Mouse (Mus musculus) testis, postnatal 14 days (tissue): ENCODE measurements around the gene Psme2.

Experiments used
- DNase-seq: peaks from one replicate; pipeline ENCODE4 v3.0.0; 2021; ENCODE audit warnings: low spot score

The Psme2 gene

DNA sequence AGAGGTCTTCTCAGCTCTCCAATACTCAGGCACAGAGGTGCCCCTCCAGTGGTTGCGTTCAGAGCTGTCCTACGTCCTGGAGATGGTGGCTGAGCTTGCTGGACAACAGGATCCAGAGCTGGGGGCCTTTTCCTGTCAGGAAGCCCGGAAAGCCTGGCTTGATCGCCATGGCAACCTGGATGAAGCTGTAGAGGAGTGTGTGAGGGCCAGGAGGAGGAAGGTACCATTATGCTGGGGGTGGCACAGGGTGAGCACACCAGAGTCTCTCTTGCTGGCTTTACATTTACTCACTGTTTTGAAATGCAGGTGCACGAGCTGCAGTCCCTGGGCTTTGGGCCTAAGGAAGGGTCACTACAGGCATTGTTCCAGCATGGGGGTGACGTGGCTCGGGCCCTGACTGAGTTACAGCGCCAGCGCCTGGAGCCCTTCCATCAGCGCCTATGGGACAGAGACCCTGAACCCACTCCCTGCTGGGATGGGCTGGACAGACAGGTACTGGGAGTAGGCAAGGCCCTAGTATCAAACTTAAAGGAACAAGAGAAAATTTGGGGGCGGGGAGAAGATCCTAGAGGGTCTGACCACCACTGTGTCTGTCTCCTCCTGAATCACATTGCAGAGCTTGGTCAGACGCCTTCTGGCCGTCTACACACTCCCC, 5.2 kb upstream of the Psme2 start:
- DNase-seq, result no peak

DNA sequence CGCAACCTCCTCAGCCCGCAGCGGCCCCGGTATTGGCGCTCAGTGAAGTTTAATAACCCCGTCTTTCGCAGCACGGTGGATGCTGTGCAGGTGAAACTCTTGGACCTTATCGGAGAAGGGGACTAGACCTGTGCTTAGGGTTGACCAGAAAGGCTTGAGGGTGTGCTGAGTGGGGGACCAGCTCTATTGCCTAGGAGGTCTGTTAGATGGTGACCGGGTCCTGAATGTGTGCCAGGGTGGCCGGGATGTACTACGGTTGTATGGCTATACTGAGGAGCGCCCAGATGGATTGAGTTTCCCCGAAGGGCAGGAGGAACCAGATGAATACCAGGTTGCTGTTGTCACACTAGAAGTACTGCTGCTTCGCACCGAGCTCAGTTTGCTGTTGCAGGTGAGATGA, 1.3 kb upstream of the Psme2 start:
- no peak for DNase-seq

DNA sequence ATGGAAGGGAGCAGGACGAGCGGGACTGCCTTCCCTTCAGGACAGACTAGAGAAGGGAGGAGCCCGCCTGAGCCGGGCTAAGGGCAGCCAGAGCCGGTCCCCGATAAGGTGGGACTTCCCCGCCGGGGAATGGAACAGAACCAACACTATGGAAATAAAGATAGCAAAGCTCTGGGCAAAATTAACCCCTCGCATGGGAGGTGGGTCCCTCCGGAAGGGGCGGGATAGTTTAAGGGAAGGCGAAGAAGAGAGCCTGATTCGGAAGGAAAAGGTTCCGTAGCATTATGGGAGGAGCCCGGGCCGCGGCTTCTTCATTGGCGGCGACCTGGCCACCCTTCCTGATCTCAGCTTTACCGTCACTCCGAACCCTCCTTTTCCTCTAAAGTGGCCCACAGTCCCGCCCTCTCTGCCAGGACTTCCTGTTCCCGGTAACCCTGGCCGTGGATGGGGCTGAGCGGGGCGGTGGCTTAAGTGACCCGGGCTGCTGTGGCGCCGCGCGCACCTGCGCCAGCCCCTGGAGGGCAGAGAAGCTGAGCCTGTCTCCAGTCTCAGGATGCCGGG, 498 bp upstream of the Psme2 start, which contains the start of gene Rnf31:
Gene Rnf31, plus strand, starts transcription at position 378 of the 561 bp plus-strand sequence.
- peak; percentile 92 for DNase-seq

DNA sequence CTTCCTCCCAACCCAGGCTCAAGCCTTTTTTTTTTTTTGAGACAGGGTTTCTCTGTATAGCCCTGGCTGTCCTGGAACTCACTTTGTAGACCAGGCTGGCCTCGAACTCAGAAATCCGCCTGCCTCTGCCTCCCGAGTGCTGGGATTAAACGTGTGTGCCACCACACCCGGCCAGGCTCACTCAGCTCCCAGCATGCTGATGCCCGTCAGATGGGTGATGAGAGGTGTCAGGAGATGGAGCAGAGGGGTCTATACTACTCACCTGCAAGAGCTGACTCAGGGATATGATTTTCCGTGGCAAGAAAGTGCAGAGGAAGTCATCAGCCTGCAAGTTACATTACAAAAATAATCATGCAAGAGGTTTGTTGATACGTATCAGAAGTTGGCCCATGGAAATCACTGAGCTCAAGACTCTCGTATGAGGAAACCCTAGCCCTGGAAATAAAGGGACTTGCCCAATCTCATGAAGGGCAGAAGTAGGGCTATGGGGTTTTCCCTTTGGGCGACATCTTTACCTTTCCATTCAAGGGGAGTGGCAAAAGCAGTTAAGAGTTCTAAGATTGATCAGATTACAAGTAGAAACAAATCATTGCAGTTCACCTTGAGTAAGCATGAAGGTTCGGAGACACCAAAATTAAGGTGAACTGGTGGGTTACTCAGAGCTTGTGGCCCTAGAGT, 1.0 kb downstream of the Psme2 start:
- DNase-seq, result no peak

DNA sequence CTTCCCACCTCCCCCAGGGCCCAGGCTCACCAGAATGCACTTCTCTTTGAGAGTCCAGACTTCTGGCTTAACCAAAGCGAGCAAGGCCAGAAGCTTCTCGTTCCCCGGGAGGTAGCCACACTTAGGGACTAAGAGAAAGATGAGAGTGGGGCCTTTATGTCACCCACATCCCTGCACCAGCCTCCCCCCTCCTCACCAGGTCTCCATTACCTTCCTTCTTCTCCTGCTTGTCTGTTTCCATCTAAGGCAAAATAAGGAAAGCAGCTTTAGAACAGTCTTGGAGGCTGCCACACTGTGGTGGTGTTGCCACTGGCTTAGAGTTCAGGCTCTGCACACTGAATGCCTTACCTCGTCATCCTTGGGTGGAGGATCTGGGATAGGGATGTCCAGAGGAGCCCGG, 1.6 kb downstream of the Psme2 start:
- no peak for DNase-seq

- DNase-seq, result no peak
Observed at GRCm38 (mm10) chr14:55586149-55586548, 4.8 kb downstream of the Psme2 start.

GRCm38 (mm10) chr14:55585566-55585960, 5.3 kb downstream of the Psme2 start:
- no peak for DNase-seq

- peak; percentile 83 for DNase-seq
Observed at GRCm38 (mm10) chr14:55584702-55585565, 6.0 kb downstream of the Psme2 start, which contains the start of gene Emc9. Emc9 (minus strand) TSS chr14:55585302.

DNA sequence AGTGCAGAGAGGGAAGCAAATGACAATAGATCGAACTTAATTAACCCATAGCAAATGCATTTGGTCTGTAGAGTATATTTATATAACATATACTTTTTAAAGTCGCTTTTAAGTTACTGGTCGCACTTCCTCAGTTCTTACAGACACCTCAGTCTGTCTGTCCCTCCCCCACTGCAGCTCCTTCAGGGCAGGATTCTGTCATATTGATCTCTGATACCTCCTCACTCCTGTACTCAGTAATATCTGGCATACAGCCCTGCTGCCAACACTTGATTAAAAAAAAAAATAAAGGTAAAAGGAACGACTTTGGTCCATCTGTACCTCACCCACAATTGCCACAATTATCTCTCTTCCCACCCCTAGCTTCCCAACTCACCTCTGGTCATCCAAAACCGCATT, 6.6 kb downstream of the Psme2 start:
- DNase-seq, result no peak

GRCm38 (mm10) chr14:55581981-55582681, 8.8 kb downstream of the Psme2 start:
- DNase-seq, result no peak

DNA sequence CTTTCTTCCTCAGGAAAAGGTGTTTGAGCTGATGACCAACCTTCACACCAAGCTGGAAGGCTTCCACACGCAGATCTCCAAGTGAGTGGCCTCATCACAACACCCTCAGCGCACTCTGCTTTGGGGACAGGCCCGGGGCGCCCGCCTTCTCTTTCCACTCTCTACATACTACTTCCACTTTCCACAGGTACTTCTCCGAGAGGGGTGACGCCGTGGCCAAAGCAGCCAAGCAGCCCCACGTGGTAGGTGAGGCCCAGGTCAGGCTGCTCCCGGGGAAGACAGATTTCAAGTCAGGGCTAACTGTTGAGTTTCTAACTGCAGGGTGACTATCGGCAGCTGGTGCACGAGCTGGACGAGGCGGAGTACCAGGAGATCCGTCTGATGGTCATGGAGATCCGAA, 10.2 kb downstream of the Psme2 start:
- DNase-seq, result no peak

DNA sequence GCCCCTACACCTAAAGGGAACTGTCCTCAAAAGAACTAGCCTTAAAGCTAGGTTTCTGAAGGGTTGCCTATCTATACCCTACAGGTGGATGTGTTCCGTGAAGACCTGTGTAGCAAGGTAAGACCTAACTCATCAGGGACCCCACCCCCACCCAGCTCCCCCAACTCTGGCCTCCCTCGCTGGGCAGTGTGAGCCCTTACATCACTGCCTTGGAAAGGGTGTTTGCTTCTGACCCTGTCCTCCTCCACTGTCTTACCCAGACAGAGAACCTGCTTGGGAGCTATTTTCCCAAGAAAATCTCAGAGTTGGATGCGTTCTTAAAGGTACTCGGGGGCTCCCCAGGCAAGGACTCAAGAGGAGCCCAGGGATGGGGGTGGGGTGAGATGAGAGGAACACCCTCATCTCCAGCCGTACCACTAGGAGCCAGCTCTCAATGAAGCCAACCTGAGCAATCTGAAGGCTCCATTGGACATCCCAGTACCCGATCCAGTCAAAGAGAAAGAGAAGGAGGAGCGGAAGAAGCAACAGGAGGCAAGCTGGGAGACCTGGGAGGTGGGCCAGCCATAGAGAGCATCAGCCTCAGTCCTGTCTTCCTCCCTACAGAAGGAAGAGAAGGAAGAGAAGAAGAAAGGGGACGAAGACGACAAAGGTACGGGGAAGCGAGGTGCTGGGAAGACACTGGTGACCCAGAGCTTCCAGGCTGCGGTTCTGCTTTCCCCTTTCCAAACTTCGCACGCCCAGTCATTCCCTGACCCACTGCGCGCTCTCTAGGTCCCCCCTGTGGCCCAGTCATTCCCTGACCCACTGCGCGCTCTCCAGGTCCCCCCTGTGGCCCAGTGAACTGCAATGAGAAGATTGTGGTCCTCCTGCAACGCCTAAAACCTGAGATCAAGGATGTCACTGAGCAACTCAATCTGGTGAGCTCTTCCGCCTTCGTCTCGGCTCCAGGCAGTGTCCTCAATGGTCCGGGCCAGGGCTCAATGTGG, 11.1 kb downstream of the Psme2 start:
- no peak for DNase-seq

DNA sequence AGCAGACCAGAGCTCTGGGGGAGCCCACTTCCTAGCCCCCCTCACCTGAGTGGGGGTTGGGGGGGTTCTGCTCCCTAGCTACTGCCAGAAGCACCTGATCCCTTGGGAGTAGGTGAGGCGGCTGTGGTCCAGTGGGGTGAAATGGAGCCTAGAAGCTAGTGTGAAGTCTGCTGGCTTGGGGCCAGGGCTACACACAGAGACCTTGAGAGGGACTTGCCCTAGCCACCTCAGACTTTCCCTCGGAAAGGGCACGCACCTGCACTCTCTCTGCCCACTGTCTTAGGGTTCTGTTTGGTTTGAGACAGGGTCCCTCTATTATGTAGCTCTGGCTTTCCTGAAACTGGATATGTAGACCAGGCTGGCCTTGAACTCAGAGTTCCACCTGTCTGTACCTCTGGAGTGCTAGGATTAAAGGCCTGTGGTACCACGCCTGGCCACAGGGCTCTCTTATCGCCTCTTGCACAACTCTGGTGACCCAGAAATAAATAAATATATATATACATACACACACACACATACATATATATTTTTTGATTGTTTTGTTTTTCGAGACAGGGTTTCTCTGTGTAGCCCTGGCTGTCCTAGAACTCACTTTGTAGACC, 12.1 kb downstream of the Psme2 start:
- peak; percentile 70 for DNase-seq

GRCm38 (mm10) chr14:55577871-55578667, 12.8 kb downstream of the Psme2 start, which contains the start of gene Psme1:
Psme1 (plus strand) TSS chr14:55578123.
- DNase-seq, result peak; percentile 82

DNA sequence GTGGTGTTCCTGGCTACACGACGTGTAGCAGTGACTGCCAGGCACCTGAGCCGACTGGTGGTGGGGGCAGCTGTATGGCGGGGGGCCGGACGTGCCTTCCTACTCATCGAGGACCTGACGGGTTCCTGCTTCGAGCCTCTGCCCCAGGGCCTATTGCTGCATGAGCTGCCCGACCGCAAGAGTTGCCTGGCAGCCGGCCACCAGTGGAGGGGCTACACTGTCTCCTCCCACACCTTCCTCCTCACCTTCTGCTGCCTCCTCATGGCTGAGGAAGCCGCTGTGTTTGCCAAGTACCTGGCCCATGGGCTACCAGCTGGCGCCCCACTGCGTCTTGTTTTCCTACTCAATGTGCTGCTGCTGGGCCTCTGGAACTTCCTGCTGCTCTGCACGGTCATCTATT, 14.5 kb downstream of the Psme2 start:
- DNase-seq, result peak; percentile 60

GRCm38 (mm10) chr14:55575711-55576110, 15.2 kb downstream of the Psme2 start:
- no peak for DNase-seq

- DNase-seq, result no peak
Observed at GRCm38 (mm10) chr14:55575302-55575701, 15.6 kb downstream of the Psme2 start, which contains the start of gene Fitm1. Fitm1 (plus strand) TSS chr14:55575617.

- no peak for DNase-seq
Observed at GRCm38 (mm10) chr14:55571760-55572159, 19.2 kb downstream of the Psme2 start.

DNA sequence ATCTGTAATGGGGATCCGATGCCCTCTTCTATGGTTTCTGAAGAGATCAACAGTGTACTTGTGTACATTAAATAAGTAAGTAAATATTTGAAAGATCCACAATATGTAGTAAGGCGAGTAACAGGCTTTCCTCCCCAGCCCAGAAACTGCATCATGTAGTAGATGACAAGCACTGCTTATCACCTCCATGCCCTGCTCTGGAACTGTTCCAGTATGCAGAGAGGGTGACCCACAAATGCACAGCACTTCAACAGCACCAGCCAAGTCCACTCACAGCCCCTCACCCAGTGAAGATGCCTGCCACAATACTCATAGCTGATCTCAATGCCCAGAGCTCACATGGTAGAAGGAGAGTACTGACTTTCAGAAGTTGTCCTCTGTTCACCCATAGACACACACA, 20.3 kb downstream of the Psme2 start:
- no peak for DNase-seq
